Comparison of ENCODE assay signal across 10 mouse cellular contexts in genomic region chr2:118759828-118760227, GRCm38 (mm10). TPM values are rescaled to one million over a fixed set of nuclear protein-coding genes. Genes with fewer than 3 reads are reported as not detected.
DNase-seq lines count a peak whose midpoint lies in the region; ATAC-seq lines count a peak whose summit lies in the region.
"Had no signal": no experiment of that assay in that cellular context is flagged by ENCODE, and none has a peak within 500 bp of the region (broad histone marks: within the 10 kb centered on the region; RNA-seq: fewer than 3 reads in every experiment).

No protein-coding gene starts in this region.

- no peaks in the 10 kb centered on the region for H3K36me3 ChIP-seq in intestine, embryonic 15.5 days

- ATAC-seq in erythroblast, adult 5-6 weeks (replicated peaks; ENCODE audit: low FRiP score, poor library complexity, severe bottlenecking): peak; percentile 42; the same call in 1 of the 2 replicates
- peak; percentile 63 for ATAC-seq in intestine, embryonic 15.5 days

- no peak overlapping the region for H3K4me3 ChIP-seq in intestine, embryonic 15.5 days (replicated peaks)

- H3K4me2 ChIP-seq in intestine, embryonic 15.5 days (replicated peaks): peak overlapping the region; percentile 26

- no peak overlapping the region for H3K27ac ChIP-seq in intestine, embryonic 15.5 days

- peaks cover 42% of the 10 kb centered on the region for H3K4me1 ChIP-seq in intestine, embryonic 15.5 days (replicated peaks)

- no peak overlapping the region; the same call in 1 of the 2 replicates for H3K9ac ChIP-seq in intestine, embryonic 15.5 days

- 12% methylated on average over 8 of the region's 8 CpGs for WGBS in intestine, embryonic 15.5 days

- no peaks in the 10 kb centered on the region for H3K9me3 ChIP-seq in intestine, embryonic 15.5 days

- DNase-seq in cerebellum, adult 18-20 months: peak; percentile 52 to 53
- DNase-seq in cerebellum, adult 9-10 months: no peak
- DNase-seq in MEL-GATA-1-ER (ENCODE audit: extremely low read depth, low read depth): peak; percentile 60
- DNase-seq in lung, postnatal 10 days: peak; percentile 75
- DNase-seq in retina, postnatal 1 day: peak; percentile 75
- DNase-seq in layer of hippocampus, adult 9-11 months: no peak

- H3K27me3 ChIP-seq in intestine, embryonic 15.5 days (replicated peaks): no peaks in the 10 kb centered on the region
- H3K27me3 ChIP-seq: Patski had no signal

RNA-seq across cellular contexts. Expression of gene Ccdc9b, which starts 2.6 kb away (rescaled TPM):
- not detected in 2 replicates for total RNA-seq in erythroblast, adult 5-6 weeks (2015; ENCODE audit: low replicate concordance)
- total RNA-seq in erythroblast, adult 5-6 weeks (2017; ENCODE audit: low replicate concordance): 0.17 TPM in 1 of 2 replicates, not detected in the other
- 1.1 TPM in 2 replicates for polyA plus RNA-seq in intestine, embryonic 15.5 days (2015; fragmentation: Nextera tagmentation; extraction: Ambion mirVana)

RNA-seq across cellular contexts. Expression of gene Phgr1, which starts 12.7 kb away (rescaled TPM):
- total RNA-seq in erythroblast, adult 5-6 weeks (2015; ENCODE audit: low replicate concordance): not detected in 2 replicates
- total RNA-seq in erythroblast, adult 5-6 weeks (2017; ENCODE audit: low replicate concordance): not detected in 2 replicates
- polyA plus RNA-seq in intestine, embryonic 15.5 days (2015; fragmentation: Nextera tagmentation; extraction: Ambion mirVana): 41.2 and 48.8 TPM in 2 replicates
- total RNA-seq: left cerebral cortex, postnatal 25 days had no signal
- polyA plus RNA-seq: Patski had no signal

RNA-seq across cellular contexts. Expression of gene Inafm2, which starts 14.3 kb away (rescaled TPM):
- 6.5 and 10.4 TPM in 2 replicates for total RNA-seq in erythroblast, adult 5-6 weeks (2015; ENCODE audit: low replicate concordance)
- total RNA-seq in erythroblast, adult 5-6 weeks (2017; ENCODE audit: low replicate concordance): 3.5 and 4.6 TPM in 2 replicates
- polyA plus RNA-seq in intestine, embryonic 15.5 days (2015; fragmentation: Nextera tagmentation; extraction: Ambion mirVana): 21.0 and 23.4 TPM in 2 replicates

RNA-seq across cellular contexts. Expression of gene Disp2, which starts 19.7 kb away (rescaled TPM):
- total RNA-seq in erythroblast, adult 5-6 weeks (2015; ENCODE audit: low replicate concordance): not detected in 2 replicates
- 0.14 TPM in 1 of 2 replicates, not detected in the other for total RNA-seq in erythroblast, adult 5-6 weeks (2017; ENCODE audit: low replicate concordance)
- 2.7 TPM in 2 replicates for polyA plus RNA-seq in intestine, embryonic 15.5 days (2015; fragmentation: Nextera tagmentation; extraction: Ambion mirVana)

RNA-seq across cellular contexts. Expression of gene Plcb2, which starts 31.6 kb away (rescaled TPM):
- total RNA-seq in erythroblast, adult 5-6 weeks (2015; ENCODE audit: low replicate concordance): 30.7 and 38.9 TPM in 2 replicates
- total RNA-seq in erythroblast, adult 5-6 weeks (2017; ENCODE audit: low replicate concordance): 13.7 and 17.6 TPM in 2 replicates
- polyA plus RNA-seq in intestine, embryonic 15.5 days (2015; fragmentation: Nextera tagmentation; extraction: Ambion mirVana): 1.2 and 1.6 TPM in 2 replicates

Comparison
In these comparisons a context has a peak if more than half of its experiments do, and no peak if none do; other contexts are left out.
1. DNase-seq: peak in cerebellum, adult 18-20 months (2 of 2), MEL-GATA-1-ER (single experiment), lung, postnatal 10 days (single experiment) and retina, postnatal 1 day (single experiment); none in cerebellum, adult 9-10 months (single experiment) and layer of hippocampus, adult 9-11 months (single experiment).